Comparison of ENCODE assay signal across 11 mouse cellular contexts in the genomic region with DNA sequence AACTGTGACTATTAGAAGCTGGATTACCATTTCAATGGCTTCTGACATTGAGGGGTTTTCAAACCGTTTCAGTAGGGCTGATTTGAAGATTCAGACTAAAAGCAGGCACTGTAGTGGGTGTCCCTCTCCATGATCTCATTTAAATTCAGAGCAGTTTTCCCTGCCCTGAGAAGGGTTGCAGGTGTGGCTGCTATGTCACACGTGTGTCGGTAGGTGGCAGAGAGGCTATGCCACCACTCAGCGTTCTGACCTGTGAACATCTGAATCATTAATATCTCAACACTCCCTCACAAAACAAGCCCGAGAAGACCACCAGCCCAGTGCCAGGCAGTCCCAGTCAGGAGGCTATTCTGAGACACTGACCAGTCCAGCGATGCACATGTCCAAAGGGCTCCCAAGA.
DNase-seq lines count a peak whose midpoint lies in the region; ATAC-seq and TF ChIP-seq lines count a peak whose summit lies in the region.
"Had no signal": no experiment of that assay in that cellular context is flagged by ENCODE, and none has a peak within 500 bp of the region (broad histone marks: within the 10 kb centered on the region; RNA-seq: fewer than 3 reads in every experiment).

No protein-coding gene starts in this region.

- no peak for TF ChIP-seq POLR2A in cerebellum, adult 2 months (IDR thresholded peaks at IDR 0.05; ENCODE audit: borderline replicate concordance, insufficient read depth, low read length)

- H3K27me3 ChIP-seq in cerebellum, adult 2 months (ENCODE audit: control insufficient read depth, insufficient read depth, low read length) = no peaks in the 10 kb centered on the region
- no peaks in the 10 kb centered on the region for H3K27me3 ChIP-seq in kidney, embryonic 15.5 days
- H3K27me3 ChIP-seq in stomach, postnatal 0 days (ENCODE audit: control insufficient read depth, insufficient read depth, low read length) = no peaks in the 10 kb centered on the region
- H3K27me3 ChIP-seq: lung, embryonic 15.5 days; neural tube, embryonic 13.5 days had no signal

- H3K4me3 ChIP-seq in cerebellum, adult 2 months (replicated peaks; ENCODE audit: insufficient read depth, low read depth, low read length) = no peak overlapping the region
- no peak overlapping the region for H3K4me3 ChIP-seq in kidney, embryonic 15.5 days (replicated peaks)
- no peak overlapping the region for H3K4me3 ChIP-seq in stomach, postnatal 0 days (ENCODE audit: low read depth, low read length)
- H3K4me3 ChIP-seq: lung, embryonic 15.5 days; neural tube, embryonic 13.5 days had no signal

- peak; percentile 33; the same call in 1 of the 2 replicates for ATAC-seq in kidney, embryonic 15.5 days (replicated peaks; ENCODE audit: low FRiP score)
- ATAC-seq in stomach, postnatal 0 days (ENCODE audit: low FRiP score, low TSS enrichment) = no peak

- no peaks in the 10 kb centered on the region for H3K9me3 ChIP-seq in kidney, embryonic 15.5 days (replicated peaks)
- H3K9me3 ChIP-seq in stomach, postnatal 0 days (ENCODE audit: control insufficient read depth, low read length) = no peaks in the 10 kb centered on the region
- H3K9me3 ChIP-seq: lung, embryonic 15.5 days; neural tube, embryonic 13.5 days had no signal

- no peak overlapping the region for H3K4me2 ChIP-seq in kidney, embryonic 15.5 days
- no peak overlapping the region for H3K4me2 ChIP-seq in stomach, postnatal 0 days (replicated peaks; ENCODE audit: low read depth)
- H3K4me2 ChIP-seq: lung, embryonic 15.5 days; neural tube, embryonic 13.5 days had no signal

- H3K27ac ChIP-seq in cerebellum, adult 2 months (ENCODE audit: insufficient read depth, low read length) = no peak overlapping the region
- H3K27ac ChIP-seq in kidney, embryonic 15.5 days = no peak overlapping the region
- H3K27ac ChIP-seq in stomach, postnatal 0 days (replicated peaks) = no peak overlapping the region
- H3K27ac ChIP-seq: lung, embryonic 15.5 days; neural tube, embryonic 13.5 days had no signal

- H3K4me1 ChIP-seq in cerebellum, adult 2 months (ENCODE audit: control insufficient read depth, insufficient read depth, low read length) = no peaks in the 10 kb centered on the region; the same call in 1 of the 2 replicates
- H3K4me1 ChIP-seq in kidney, embryonic 15.5 days = no peaks in the 10 kb centered on the region
- no peaks in the 10 kb centered on the region for H3K4me1 ChIP-seq in stomach, postnatal 0 days (replicated peaks; ENCODE audit: control insufficient read depth, insufficient read depth)
- H3K4me1 ChIP-seq: lung, embryonic 15.5 days; neural tube, embryonic 13.5 days had no signal

- no peak for TF ChIP-seq EP300 in stomach, postnatal 0 days (optimal IDR thresholded peaks at IDR 0.05)

- no peaks in the 10 kb centered on the region for H3K36me3 ChIP-seq in kidney, embryonic 15.5 days
- no peaks in the 10 kb centered on the region for H3K36me3 ChIP-seq in stomach, postnatal 0 days (ENCODE audit: control insufficient read depth, insufficient read depth, low read length)
- H3K36me3 ChIP-seq: lung, embryonic 15.5 days; neural tube, embryonic 13.5 days had no signal

- peak; percentile 57 for TF ChIP-seq CTCF in cerebellum, adult 2 months (IDR thresholded peaks at IDR 0.05; ENCODE audit: borderline replicate concordance, insufficient read depth, low read depth, low read length)
- TF ChIP-seq CTCF in stomach, postnatal 0 days (IDR thresholded peaks at IDR 0.05; ENCODE audit: low read depth) = peak; percentile 64

- DNase-seq in cerebellum, adult 2 months = peak in 1 of 2 experiments; percentile 11
- DNase-seq in cerebellum, adult 18-20 months = no peak
- no peak for DNase-seq in kidney, adult 18-20 months
- DNase-seq in thymus, postnatal 4 days = peak; percentile 27
- no peak for DNase-seq in thymus, postnatal 25 days
- no peak for DNase-seq in stomach, postnatal 0 days (ENCODE audit: low spot score)
- no peak for DNase-seq in urinary bladder, postnatal 25 days (ENCODE audit: low spot score)
- DNase-seq: heart, postnatal 14 days had no signal

- no peak overlapping the region for H3K9ac ChIP-seq in kidney, embryonic 15.5 days
- H3K9ac ChIP-seq in stomach, postnatal 0 days (ENCODE audit: low read length) = no peak overlapping the region
- H3K9ac ChIP-seq: lung, embryonic 15.5 days; neural tube, embryonic 13.5 days had no signal

- 39% methylated on average over 6 of the region's 6 CpGs for WGBS in cerebellum, adult 2 months
- 47% methylated on average over 6 of the region's 6 CpGs for WGBS in kidney, embryonic 15.5 days
- 38% methylated on average over 6 of the region's 6 CpGs for whole genome bisulfite sequencing in stomach, postnatal 0 days
